Mouse (Mus musculus) hindbrain, embryonic 10.5 days (tissue): Measurements from ENCODE around the gene Nlk. TPM values are rescaled to one million over a fixed set of nuclear protein-coding genes. Genes with fewer than 3 reads are reported as not detected.
"Not testable (repeated sequence)": the region's sequence is repeated elsewhere in the genome, so short reads cannot be mapped to it uniquely, and the experiment has no call there.

Experiments used
- DNase-seq: peaks from one replicate; pipeline ENCODE4 v3.0.0-alpha.2; 2017; ENCODE audit warnings: low spot score
- H3K27ac ChIP-seq: fragments of 300-500 bp; sonication (generic); 2 replicates; pipeline ENCODE4 v1.5.1; 2016; ENCODE audit warnings: mild to moderate bottlenecking, moderate library complexity
- H3K27me3 ChIP-seq: fragments of 300-500 bp; sonication (generic); 2 replicates; pipeline ENCODE4 v1.6.1; 2016; ENCODE audit warnings: mild to moderate bottlenecking; ENCODE audit not compliant: poor library complexity, insufficient read depth, severe bottlenecking
- H3K36me3 ChIP-seq: fragments of 300-500 bp; sonication (generic); 2 replicates; pipeline ENCODE4 v1.6.1; 2016; ENCODE audit warnings: mild to moderate bottlenecking, moderate library complexity
- H3K4me1 ChIP-seq: fragments of 300-500 bp; sonication (generic); replicated peaks from 2 replicates; pipeline ENCODE4 v1.6.1; 2016; ENCODE audit warnings: mild to moderate bottlenecking
- H3K4me3 ChIP-seq: fragments of 300-500 bp; sonication (generic); 2 replicates; pipeline ENCODE4 v1.5.1; 2016; ENCODE audit warnings: mild to moderate bottlenecking, moderate library complexity
- H3K9me3 ChIP-seq: fragments of 300-500 bp; sonication (generic); 2 replicates; pipeline ENCODE4 v1.6.1; 2016; ENCODE audit warnings: mild to moderate bottlenecking, moderate library complexity
- WGBS: fragments of 180-500 bp; shearing (Covaris S2); methylation state at CpG from one replicate; pipeline ENCODE4 v1.1.7; 2016; 5-methylcytosine and 5-hydroxymethylcytosine counted together
- polyA plus RNA-seq: library from polyadenylated mRNA; unstranded; fragments of >200 nt; fragmentation: Nextera tagmentation; extraction: Ambion mirVana; gene quantifications from 2 replicates; pipeline ENCODE4 v1.2.1, GENCODE M21; 2016

Gene Nlk
- polyA plus RNA-seq, 1 experiment from 2014 or later: 17.1 TPM

DNA sequence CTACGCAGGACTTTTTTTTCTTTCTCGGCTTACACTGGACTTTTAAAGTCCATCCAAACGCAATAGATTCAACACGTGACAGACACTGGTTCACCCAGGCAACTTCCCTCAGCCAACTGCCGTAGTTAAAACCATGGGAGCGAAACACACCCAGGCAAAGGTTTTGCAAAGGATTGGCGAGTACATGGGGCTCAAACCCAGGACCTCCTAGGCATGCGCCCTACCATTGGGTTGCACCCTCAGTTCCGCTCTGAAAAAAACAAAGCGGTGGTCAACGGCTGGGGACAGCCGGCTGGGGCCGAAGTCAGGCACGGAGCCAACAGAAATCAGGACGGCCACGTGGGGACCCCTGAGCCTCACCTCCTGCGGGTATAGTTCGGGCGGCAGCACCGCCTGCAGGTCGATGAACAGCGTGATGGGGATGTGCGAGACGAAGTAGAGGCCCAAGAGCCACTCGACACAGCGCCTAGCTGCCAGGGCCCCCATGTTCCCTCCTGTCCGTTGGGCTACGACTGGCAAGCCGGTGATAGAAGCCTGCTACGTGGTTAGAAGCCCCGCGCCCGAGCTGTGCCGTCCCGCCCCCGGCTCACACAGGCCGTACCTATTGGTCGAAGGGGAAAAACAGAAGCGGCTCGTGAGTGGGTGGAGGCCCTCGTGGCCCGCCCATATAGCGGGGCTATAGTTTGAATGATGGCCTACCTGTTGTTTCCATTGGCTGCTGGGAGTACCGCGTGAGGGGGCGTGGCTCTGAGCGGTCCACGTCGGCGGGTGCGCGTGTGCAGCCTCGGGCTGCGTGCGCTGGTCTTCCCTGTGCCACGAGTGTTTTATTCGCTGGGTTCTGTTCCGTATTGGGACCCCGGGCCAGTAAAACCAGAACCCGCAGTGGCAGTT lies 146.8 kb downstream of the Nlk start, which contains the start of gene Tmem97:
Gene Tmem97, minus strand, starts transcription at position 610 of the 891 bp plus-strand sequence.
- Histone ChIP-seq H3K4me3 (peak within 1 kb of the TSS; percentile 80), H3K4me1 (peaks cover 32% of the 10 kb centered on the region), H3K36me3 (peaks cover 11% of the 10 kb centered on the region), H3K9me3 (peaks cover 6% of the 10 kb centered on the region; the same call in 1 of the 2 replicates), H3K27me3 (no peaks in the 10 kb centered on the region), H3K27ac (peak within 1 kb of the TSS; percentile 90)
- under 1% methylated on average over 60 of the region's 60 CpGs for WGBS
- DNase-seq: peak; percentile 96

DNA sequence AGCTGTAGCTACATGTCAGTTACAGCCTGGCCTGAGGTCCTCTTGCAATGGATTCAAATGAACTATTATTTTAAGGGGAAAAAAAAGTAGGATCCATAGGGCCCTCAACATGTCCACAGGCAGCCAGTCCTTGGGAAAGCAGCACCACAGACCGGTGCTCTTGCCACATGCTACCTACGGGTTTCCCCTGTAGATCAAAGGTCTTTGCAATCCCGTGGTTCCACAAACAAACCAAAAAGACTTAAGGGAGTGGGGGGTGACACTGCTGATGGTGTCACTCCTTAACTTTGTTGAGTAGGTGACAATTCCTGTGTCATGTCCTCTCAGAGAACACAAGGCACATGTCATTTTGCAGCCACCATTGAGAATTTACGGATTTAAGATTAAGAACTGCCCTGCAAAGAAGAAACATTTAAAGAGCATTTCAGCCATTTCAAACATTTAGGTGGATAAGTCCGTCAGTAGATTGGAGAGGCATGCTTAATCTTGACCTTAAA lies 147.6 kb downstream of the Nlk start:
- Histone ChIP-seq H3K4me3 (peak overlapping the region; percentile 80), H3K36me3 (peaks cover 18% of the 10 kb centered on the region), H3K4me1 (peaks cover 33% of the 10 kb centered on the region), H3K9me3 (peaks cover 6% of the 10 kb centered on the region; the same call in 1 of the 2 replicates), H3K27me3 (no peaks in the 10 kb centered on the region), H3K27ac (peak overlapping the region; percentile 90)
- no peak for DNase-seq
- 20% methylated on average over 5 of the region's 5 CpGs for WGBS

DNA sequence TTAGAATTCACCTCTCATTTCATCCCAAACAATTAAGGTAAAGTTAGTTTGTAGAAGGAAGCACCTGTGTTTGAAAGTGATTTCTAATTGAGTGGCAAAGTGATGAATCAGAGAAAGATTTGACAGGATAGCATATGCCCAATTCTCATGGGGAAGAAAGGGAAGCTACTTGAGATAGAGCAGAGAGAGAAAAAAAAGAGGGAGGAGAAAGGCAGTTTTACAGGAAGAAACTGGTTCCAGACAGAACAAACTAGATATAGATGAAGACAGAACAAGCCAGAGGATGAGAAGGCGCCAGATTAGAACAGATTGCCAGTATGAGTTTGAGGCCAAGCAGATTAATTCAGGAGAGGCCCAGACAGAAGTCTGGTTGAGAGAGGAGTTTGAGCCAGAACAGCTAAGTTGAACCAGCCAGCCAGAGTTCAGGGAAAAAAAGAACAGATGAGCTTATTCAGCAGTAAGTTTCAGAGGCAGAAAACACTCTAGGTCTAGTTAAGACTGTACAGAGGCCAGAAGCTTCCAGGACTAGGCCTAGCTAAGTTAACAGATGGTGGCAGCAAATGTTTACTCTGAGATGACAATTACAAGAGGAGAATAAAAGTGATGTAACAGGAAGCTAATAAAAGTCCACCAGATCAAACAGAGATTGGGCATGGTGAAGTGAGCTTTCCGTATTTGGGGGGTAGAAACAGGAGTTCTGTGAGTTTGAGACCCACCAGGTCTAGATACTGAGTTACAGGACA lies 149.3 kb downstream of the Nlk start:
- Histone ChIP-seq H3K36me3 (peaks cover 32% of the 10 kb centered on the region), H3K27me3 (no peaks in the 10 kb centered on the region), H3K27ac (no peak overlapping the region), H3K9me3 (no peaks in the 10 kb centered on the region), H3K4me1 (peaks cover 33% of the 10 kb centered on the region), H3K4me3 (0 out of 2 replicates have a peak overlapping the region, but pooled peaks have one; percentile 3)
- WGBS: 94% methylated on average over 2 of the region's 2 CpGs
- no peak for DNase-seq

DNA sequence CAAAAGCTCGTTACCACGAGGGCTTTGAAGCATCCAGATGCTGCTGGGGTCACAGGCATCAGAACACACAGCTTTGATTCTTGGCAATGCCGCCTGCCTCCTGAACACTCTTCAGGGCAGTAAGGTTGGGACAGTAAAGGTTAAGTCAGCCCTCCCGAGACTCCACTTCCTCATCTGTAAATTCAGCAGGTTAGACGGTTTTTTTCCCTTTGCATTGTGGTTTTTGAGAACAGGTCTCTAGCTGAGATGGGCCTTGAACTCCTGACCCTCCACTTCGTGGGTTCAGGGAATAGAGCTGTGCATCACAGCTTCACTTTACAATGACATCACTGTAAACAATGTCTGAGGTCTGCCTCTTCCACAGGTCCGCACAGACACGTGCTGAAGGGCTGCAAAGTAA lies 152.0 kb downstream of the Nlk start:
- no peak for DNase-seq
- H3K4me3 ChIP-seq: no peak overlapping the region
- no peak overlapping the region for H3K27ac ChIP-seq
- no peaks in the 10 kb centered on the region for H3K27me3 ChIP-seq
- H3K9me3 ChIP-seq: no peaks in the 10 kb centered on the region
- H3K36me3 ChIP-seq: peaks cover 59% of the 10 kb centered on the region
- WGBS: 77% methylated on average over 8 of the region's 8 CpGs
- H3K4me1 ChIP-seq: peaks cover 27% of the 10 kb centered on the region

DNA sequence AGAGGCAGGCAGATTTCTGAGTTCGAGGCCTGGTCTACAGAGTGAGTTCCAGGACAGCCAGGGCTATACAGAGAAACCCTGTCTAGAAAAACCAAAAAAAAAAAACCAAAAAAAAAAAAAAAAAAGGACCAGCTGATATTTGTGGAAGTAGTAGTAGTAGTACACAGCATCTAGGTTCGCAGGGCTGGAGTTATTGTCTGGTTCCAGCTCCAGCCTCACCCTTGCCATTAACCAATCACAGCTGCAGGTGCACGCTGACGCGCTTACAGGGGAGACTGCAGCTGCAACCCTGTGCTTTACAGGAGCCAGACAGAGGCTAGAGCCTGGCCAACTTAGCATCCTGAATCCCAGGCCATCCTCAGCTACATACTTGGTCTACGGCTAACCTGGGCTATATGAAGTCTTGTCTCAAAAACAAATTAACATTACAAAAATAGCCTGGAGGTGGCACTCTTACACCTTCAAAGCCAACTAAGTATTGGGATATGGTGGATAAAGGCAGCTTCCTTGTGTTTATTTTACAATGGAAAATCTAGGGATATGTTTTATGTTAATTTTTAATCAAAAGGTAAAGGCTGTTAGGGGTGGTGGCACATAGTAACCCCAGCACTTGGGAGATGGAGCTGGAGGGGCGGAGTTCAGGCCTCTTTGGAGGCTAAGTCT lies 152.6 kb downstream of the Nlk start:
- Histone ChIP-seq H3K27ac (no peak overlapping the region), H3K27me3 (no peaks in the 10 kb centered on the region), H3K4me3 (no peak overlapping the region), H3K36me3 (peaks cover 65% of the 10 kb centered on the region), H3K9me3 (no peaks in the 10 kb centered on the region), H3K4me1 (peaks cover 21% of the 10 kb centered on the region)
- 94% methylated on average over 7 of the region's 7 CpGs for WGBS
- DNase-seq: no peak

DNA sequence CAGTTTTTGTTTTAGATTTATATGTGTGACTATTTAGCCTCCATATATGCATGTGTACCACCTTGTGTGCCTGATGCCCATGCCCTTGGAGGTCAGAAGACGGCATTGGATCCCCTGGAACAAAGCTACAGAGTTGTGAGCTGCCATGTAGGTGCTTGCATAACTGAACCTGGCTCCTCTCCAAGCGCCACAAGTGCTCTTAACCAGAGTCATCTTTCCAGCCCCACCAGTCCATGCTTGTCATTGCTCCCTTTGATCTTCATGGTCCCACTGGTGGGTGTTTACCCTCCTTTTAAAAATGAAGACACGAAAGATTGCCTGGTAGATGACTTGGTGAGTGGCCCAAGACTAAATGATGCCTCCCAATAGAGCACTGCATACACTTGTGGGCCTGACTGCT lies 156.8 kb downstream of the Nlk start:
- H3K36me3 ChIP-seq: peaks cover 67% of the 10 kb centered on the region
- 89% methylated on average over 3 of the region's 3 CpGs for WGBS

DNA sequence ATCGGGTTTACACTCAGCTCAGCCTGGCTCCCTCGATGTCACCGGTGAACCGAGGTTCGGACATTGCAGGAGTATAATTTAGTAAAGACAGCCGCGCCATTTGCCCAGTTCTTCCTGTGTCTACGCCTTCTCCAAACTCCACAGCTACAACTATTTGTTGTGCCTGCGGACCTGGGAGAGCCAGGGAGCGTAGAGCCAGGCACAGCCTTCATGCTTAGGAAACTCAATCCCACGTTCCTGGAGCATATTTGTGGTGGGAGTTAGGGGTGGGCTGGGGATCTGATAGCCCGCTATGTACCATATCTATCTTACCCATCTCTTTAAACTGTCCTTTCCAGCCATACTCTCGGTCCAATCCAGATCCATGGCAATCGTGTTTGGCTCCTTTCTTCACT lies 160.5 kb downstream of the Nlk start:
- Histone ChIP-seq H3K9me3 (no peaks in the 10 kb centered on the region), H3K36me3 (peaks cover 45% of the 10 kb centered on the region), H3K4me3 (peak overlapping the region; percentile 88), H3K4me1 (peaks cover 25% of the 10 kb centered on the region), H3K27ac (peak overlapping the region; percentile 93), H3K27me3 (no peaks in the 10 kb centered on the region)
- DNase-seq: no peak
- WGBS: 3% methylated on average over 14 of the region's 14 CpGs

More for the DNA sequence above, 156.8 kb downstream of the Nlk start:
- Histone ChIP-seq H3K4me1 (peaks cover 14% of the 10 kb centered on the region), H3K27me3 (no peaks in the 10 kb centered on the region), H3K4me3 (no peak overlapping the region), H3K9me3 (no peaks in the 10 kb centered on the region), H3K27ac (no peak overlapping the region)
- DNase-seq: no peak

DNA sequence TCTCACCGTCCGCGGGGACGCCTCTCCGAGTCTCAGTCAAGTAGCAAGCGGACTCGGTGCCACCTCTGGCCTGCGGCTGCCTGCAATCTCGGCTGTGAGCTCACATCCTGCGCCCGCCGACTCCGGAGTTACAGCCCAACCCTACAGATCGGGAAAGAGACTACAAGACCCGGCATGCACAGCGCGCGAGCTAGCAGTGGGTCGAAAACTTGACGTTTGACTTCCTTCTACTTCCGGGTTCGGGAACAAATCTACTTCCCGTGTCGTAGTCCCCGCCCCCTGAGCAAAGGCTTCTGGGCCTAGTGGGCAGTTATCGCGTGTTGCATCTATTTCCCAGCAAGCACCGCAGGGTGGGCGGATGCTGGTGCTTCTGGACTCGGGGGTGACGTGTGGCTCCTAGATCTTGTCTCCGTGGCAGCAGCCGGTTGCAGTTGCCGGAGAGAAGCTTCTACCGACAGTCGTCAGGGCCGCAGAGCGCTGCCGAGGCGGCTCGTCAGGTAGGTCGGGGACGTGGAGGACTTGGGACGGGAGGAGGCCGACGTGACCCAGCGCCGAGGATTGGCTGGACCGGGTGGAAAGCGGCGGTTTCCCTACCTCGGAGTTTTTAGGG lies 161.0 kb downstream of the Nlk start, which contains the start of the genes Tnfaip1 and Ift20:
Gene Tnfaip1, minus strand, starts transcription at position 253 of the 610 bp plus-strand sequence.
Gene Ift20, plus strand, starts transcription at position 282 of the 610 bp plus-strand sequence.
- under 1% methylated on average over 52 of the region's 52 CpGs for WGBS
- Histone ChIP-seq H3K4me3 (peak within 1 kb of the TSS; percentile 88), H3K27ac (peak within 1 kb of the TSS; percentile 93), H3K27me3 (no peaks in the 10 kb centered on the region), H3K36me3 (peaks cover 44% of the 10 kb centered on the region), H3K4me1 (peaks cover 25% of the 10 kb centered on the region), H3K9me3 (no peaks in the 10 kb centered on the region)
- DNase-seq: peak; percentile 99

DNA sequence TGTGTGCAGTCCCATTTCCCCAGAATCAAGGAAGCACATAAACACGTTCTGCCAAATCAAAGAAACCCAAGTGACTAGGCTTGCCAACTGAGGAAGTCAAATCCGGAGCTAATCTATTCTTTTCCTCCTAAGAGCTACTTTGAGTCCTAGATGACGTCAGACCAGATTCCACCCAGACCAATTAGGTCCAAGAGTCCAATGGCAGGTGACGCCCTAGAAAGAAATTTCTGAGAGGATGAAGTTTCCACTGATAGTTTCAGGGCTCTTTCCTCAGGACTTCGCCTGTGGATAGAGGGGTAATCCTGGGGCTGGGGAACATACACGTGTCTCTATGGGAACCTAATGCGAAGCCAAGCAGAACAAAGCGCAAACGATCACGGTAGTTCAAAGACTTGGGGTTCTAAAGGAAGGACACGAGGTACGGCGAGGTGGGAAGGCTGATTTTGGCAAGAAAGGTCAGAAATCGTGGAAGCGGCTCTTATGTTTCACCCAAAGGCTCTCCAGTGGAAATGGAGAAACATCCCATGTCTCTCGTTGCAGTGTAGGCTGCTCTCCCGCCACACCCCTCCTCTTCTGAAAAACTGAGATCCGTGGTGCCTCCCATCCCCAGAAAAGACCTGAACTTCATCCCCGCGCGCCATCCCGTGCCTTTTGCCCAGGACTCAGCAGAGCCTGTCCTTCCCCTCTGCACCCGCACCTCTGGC lies 161.6 kb downstream of the Nlk start:
- H3K27me3 ChIP-seq: no peaks in the 10 kb centered on the region
- peak overlapping the region; percentile 93 for H3K27ac ChIP-seq
- H3K4me1 ChIP-seq: peaks cover 25% of the 10 kb centered on the region
- H3K36me3 ChIP-seq: peaks cover 44% of the 10 kb centered on the region
- 2% methylated on average over 23 of the region's 23 CpGs for WGBS
- H3K9me3 ChIP-seq: no peaks in the 10 kb centered on the region
- peak overlapping the region; percentile 88 for H3K4me3 ChIP-seq
- peak; percentile 38 for DNase-seq

DNA sequence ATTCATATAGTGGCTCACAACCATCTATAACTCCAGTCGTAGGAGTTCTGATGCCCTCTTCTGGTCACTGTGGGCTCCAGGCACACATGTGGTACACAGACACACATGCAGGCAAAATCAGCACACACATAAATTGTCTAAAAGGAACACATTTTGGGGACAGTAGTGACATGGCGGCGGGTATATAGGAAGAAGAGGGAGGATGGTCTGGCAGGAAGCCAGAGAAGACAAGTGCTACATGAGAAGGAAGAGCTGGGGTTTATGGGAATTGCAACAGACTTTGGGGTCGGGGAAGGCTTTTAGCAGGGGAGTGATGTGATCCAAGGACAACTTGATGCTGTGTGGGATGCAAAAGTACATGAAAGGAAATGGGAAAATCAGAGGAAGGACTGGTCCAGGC lies 162.7 kb downstream of the Nlk start:
- Histone ChIP-seq H3K27me3 (no peaks in the 10 kb centered on the region), H3K9me3 (no peaks in the 10 kb centered on the region), H3K4me1 (peaks cover 25% of the 10 kb centered on the region), H3K27ac (no peak overlapping the region), H3K4me3 (peak overlapping the region; percentile 88), H3K36me3 (peaks cover 44% of the 10 kb centered on the region)
- WGBS: 93% methylated on average over 4 of the region's 4 CpGs
- no peak for DNase-seq

DNA sequence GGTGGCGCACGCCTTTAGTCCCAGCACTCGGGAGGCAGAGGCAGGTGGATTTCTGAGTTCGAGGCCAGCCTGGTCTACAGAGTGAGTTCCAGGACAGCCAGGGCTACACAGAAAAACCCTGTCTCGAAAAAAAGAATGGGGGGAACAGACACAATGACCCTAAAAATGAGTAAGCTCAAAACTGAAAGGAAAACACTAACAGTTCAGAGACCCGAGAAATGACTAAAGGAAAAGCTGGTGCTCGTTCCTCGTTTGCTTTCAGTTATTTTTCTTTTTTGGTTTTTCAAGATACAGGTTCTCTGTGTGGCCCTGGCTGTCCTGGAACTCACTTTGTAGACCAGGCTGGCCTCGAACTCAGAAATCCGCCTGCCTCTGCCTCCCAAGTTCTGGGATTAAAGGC lies 165.7 kb downstream of the Nlk start:
- H3K36me3 ChIP-seq: peaks cover 61% of the 10 kb centered on the region
- not testable (repeated sequence) for H3K9me3 ChIP-seq, H3K4me3 ChIP-seq, DNase-seq, H3K27ac ChIP-seq, H3K27me3 ChIP-seq
- WGBS: 95% methylated on average over 10 of the region's 10 CpGs
- peaks cover 13% of the 10 kb centered on the region for H3K4me1 ChIP-seq
